Mouse (Mus musculus) midbrain, embryonic 11.5 days (tissue): ENCODE data around the gene Nom1. TPM values are rescaled to one million over a fixed set of nuclear protein-coding genes. Genes with fewer than 3 reads are reported as not detected.
A peak's percentile ranks its signal among the peaks of the same experiment; 100 is the strongest.
"Not testable (repeated sequence)": the region's sequence is repeated elsewhere in the genome, so short reads cannot be mapped to it uniquely, and the experiment has no call there.

Experiments
- ATAC-seq: fragments of 200-750 bp; cut with Nextera tagmentation; 2 replicates; pipeline ENCODE4 v1.8.0; 2017; ENCODE audit warnings: moderate TSS enrichment, moderate library complexity; ENCODE audit not compliant: low FRiP score
- DNase-seq: peaks from one replicate; pipeline ENCODE4 v3.0.0; 2015; ENCODE audit warnings: low spot score; ENCODE audit errors: missing footprints
- H3K27ac ChIP-seq: fragments of 300-500 bp; sonication (generic); 2 replicates; pipeline ENCODE4 v1.5.1; 2014; ENCODE audit warnings: low read depth, low read length
- H3K27me3 ChIP-seq: fragments of 300-500 bp; sonication (generic); 2 replicates; pipeline ENCODE4 v1.6.1; 2014; ENCODE audit warnings: mild to moderate bottlenecking, low read length, moderate library complexity, mixed read lengths; ENCODE audit not compliant: control insufficient read depth, insufficient read depth
- H3K36me3 ChIP-seq: fragments of 300-500 bp; sonication (generic); 2 replicates; pipeline ENCODE4 v1.6.1; 2014; ENCODE audit warnings: mild to moderate bottlenecking, low read length, moderate library complexity, mixed read lengths; ENCODE audit not compliant: control insufficient read depth, insufficient read depth
- H3K4me1 ChIP-seq: fragments of 300-500 bp; sonication (generic); 2 replicates; pipeline ENCODE4 v1.6.1; 2014; ENCODE audit warnings: low read length; ENCODE audit not compliant: control insufficient read depth, insufficient read depth
- H3K4me2 ChIP-seq: fragments of 300-500 bp; sonication (generic); 2 replicates; pipeline ENCODE4 v1.6.1; 2014; ENCODE audit warnings: mild to moderate bottlenecking, moderate library complexity
- H3K4me3 ChIP-seq: fragments of 300-500 bp; sonication (generic); 2 replicates; pipeline ENCODE4 v1.5.1; 2014; ENCODE audit warnings: low read depth, low read length
- H3K9ac ChIP-seq: fragments of 300-500 bp; sonication (generic); 2 replicates; pipeline ENCODE4 v1.6.1; 2014; ENCODE audit warnings: low read length
- H3K9me3 ChIP-seq: fragments of 300-500 bp; sonication (generic); 2 replicates; pipeline ENCODE4 v1.6.1; 2016; ENCODE audit warnings: low read length; ENCODE audit not compliant: control insufficient read depth
- WGBS: fragments of 180-500 bp; shearing (Covaris S2); extraction: QIAGEN DNeasy Blood & Tissue Kit; methylation state at CpG from one replicate; pipeline ENCODE4 v1.1.7; 2014; 5-methylcytosine and 5-hydroxymethylcytosine counted together
- polyA plus RNA-seq: library from polyadenylated mRNA; unstranded; fragments of >200 nt; fragmentation: Nextera tagmentation; extraction: Ambion mirVana; gene quantifications from 2 replicates; pipeline ENCODE4 v1.2.1, GENCODE M21; 2014

Nom1 gene
- polyA plus RNA-seq, 1 experiment from 2014 or later = 26.4 TPM

GRCm38 (mm10) chr5:29434872-29435358 lies 451 bp downstream of the Nom1 start:
- Histone ChIP-seq H3K9ac (peak overlapping the region; percentile 85), H3K9me3 (no peaks in the 10 kb centered on the region), H3K36me3 (peaks cover 2% of the 10 kb centered on the region; the same call in 1 of the 2 replicates), H3K27me3 (no peaks in the 10 kb centered on the region), H3K4me1 (peaks cover 12% of the 10 kb centered on the region), H3K4me2 (peak overlapping the region; percentile 92), H3K4me3 (peak overlapping the region; percentile 94), H3K27ac (no peak overlapping the region)
- DNase-seq (no peak), ATAC-seq (peak; percentile 82)
- WGBS = under 1% methylated on average over 48 of the region's 48 CpGs

- H3K36me3 ChIP-seq = peaks cover 2% of the 10 kb centered on the region; the same call in 1 of the 2 replicates
These were observed 1.0 kb downstream of the Nom1 start for GRCm38 (mm10) chr5:29435491-29435890.

GRCm38 (mm10) chr5:29436728-29437127 lies 2.3 kb downstream of the Nom1 start:
- ATAC-seq, DNase-seq, H3K4me2 ChIP-seq, H3K4me3 ChIP-seq, H3K36me3 ChIP-seq, H3K27me3 ChIP-seq, H3K9me3 ChIP-seq, H3K9ac ChIP-seq, H3K27ac ChIP-seq: not testable (repeated sequence)
- 97% methylated on average over 6 of the region's 6 CpGs for WGBS
- H3K4me1 ChIP-seq = peaks cover 12% of the 10 kb centered on the region

More at GRCm38 (mm10) chr5:29435491-29435890, 1.0 kb downstream of the Nom1 start:
- no peak for ATAC-seq
- H3K4me2 ChIP-seq = peak overlapping the region; percentile 92
- H3K27ac ChIP-seq = no peak overlapping the region
- no peaks in the 10 kb centered on the region for H3K9me3 ChIP-seq
- peak overlapping the region; percentile 85 for H3K9ac ChIP-seq
- no peak for DNase-seq
- H3K27me3 ChIP-seq = no peaks in the 10 kb centered on the region
- 55% methylated on average over 8 of the region's 8 CpGs for whole genome bisulfite sequencing
- peak overlapping the region; percentile 94 for H3K4me3 ChIP-seq
- peaks cover 12% of the 10 kb centered on the region for H3K4me1 ChIP-seq

- H3K9ac ChIP-seq = no peak overlapping the region
- no peaks in the 10 kb centered on the region for H3K4me1 ChIP-seq
- no peak for ATAC-seq
- WGBS = 91% methylated on average over 2 of the region's 2 CpGs
- no peak overlapping the region for H3K4me3 ChIP-seq
- no peak overlapping the region for H3K4me2 ChIP-seq
- no peak for DNase-seq
- H3K27ac ChIP-seq = no peak overlapping the region
- H3K27me3 ChIP-seq = no peaks in the 10 kb centered on the region
- H3K9me3 ChIP-seq = no peaks in the 10 kb centered on the region
- H3K36me3 ChIP-seq = peaks cover 26% of the 10 kb centered on the region
These were observed 10.8 kb downstream of the Nom1 start for GRCm38 (mm10) chr5:29445275-29445674.

GRCm38 (mm10) chr5:29452352-29452751 lies 17.9 kb downstream of the Nom1 start:
- WGBS = 77% methylated on average over 4 of the region's 4 CpGs
- Histone ChIP-seq H3K36me3 (peaks cover 13% of the 10 kb centered on the region), H3K9ac (no peak overlapping the region), H3K27me3 (no peaks in the 10 kb centered on the region), H3K4me2 (no peak overlapping the region), H3K4me1 (no peaks in the 10 kb centered on the region), H3K27ac (no peak overlapping the region), H3K9me3 (no peaks in the 10 kb centered on the region), H3K4me3 (no peak overlapping the region)
- DNase-seq = no peak
- ATAC-seq = no peak

GRCm38 (mm10) chr5:29456895-29457656 lies 22.6 kb downstream of the Nom1 start:
- no peak for DNase-seq
- Histone ChIP-seq H3K27ac (no peak overlapping the region), H3K4me3 (no peak overlapping the region), H3K9ac (no peak overlapping the region), H3K4me2 (no peak overlapping the region), H3K36me3 (peaks cover 5% of the 10 kb centered on the region), H3K9me3 (no peaks in the 10 kb centered on the region), H3K27me3 (no peaks in the 10 kb centered on the region), H3K4me1 (no peaks in the 10 kb centered on the region)
- ATAC-seq = no peak
- WGBS = 84% methylated on average over 5 of the region's 5 CpGs

DNA sequence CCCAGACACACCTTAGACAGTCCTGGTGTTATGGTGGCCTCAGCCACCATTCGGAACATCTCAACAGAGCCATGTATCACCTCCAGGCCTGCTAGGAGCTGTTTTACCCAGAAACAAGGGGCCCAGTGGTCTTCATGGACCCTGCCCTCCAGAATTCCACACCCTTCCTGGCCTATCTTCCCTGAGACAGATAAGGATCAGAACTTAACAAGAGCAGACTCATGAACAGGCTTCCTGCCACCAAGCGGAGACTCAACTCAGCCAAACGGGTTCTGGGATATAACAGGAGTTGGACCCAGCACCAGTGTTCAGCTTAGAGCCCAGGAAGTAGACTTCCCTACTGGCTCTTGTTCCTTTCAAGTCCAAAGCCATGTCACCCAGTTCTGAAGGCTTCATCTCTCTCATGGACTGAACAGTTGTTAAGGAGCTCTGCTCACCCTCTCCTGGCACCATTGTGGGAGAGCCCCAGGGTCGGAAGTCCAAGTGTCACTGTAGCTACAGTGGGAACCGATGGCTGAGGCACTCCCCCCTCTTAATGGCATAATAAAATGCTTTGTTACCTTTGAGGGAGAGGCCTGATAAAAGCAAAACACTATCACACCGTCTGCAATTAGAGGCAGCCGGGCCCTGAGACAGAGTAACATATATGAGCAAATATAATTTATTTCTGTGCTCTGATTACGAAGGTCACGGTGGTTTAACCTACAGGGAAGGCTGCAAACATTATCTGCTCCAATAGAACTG lies 28.7 kb downstream of the Nom1 start:
- DNase-seq (no peak), ATAC-seq (no peak)
- WGBS = 80% methylated on average over 9 of the region's 9 CpGs
- H3K36me3 ChIP-seq = no peaks in the 10 kb centered on the region
- no peak overlapping the region for H3K27ac ChIP-seq
- no peak overlapping the region for H3K9ac ChIP-seq
- H3K4me2 ChIP-seq = no peak overlapping the region
- H3K27me3 ChIP-seq = peaks cover 17% of the 10 kb centered on the region
- H3K4me3 ChIP-seq = no peak overlapping the region
- no peaks in the 10 kb centered on the region for H3K9me3 ChIP-seq
- peaks cover 4% of the 10 kb centered on the region; the same call in 1 of the 2 replicates for H3K4me1 ChIP-seq

GRCm38 (mm10) chr5:29467489-29468350 lies 33.3 kb downstream of the Nom1 start:
- DNase-seq (peak; percentile 93), ATAC-seq (peak; percentile 66)
- H3K4me1 ChIP-seq = peaks cover 7% of the 10 kb centered on the region; the same call in 1 of the 2 replicates
- H3K4me3 ChIP-seq = peak overlapping the region; percentile 35
- no peak overlapping the region for H3K9ac ChIP-seq
- H3K9me3 ChIP-seq = no peaks in the 10 kb centered on the region
- H3K27ac ChIP-seq = no peak overlapping the region
- peaks cover 64% of the 10 kb centered on the region for H3K27me3 ChIP-seq
- 2% methylated on average over 66 of the region's 67 CpGs for WGBS
- no peaks in the 10 kb centered on the region for H3K36me3 ChIP-seq
- H3K4me2 ChIP-seq = peak overlapping the region; percentile 51
